Mouse (Mus musculus) forebrain, embryonic 12.5 days (tissue): Measurements from ENCODE around the gene Tbl3. TPM values are rescaled to one million over a fixed set of nuclear protein-coding genes. Genes with fewer than 3 reads are reported as not detected.
A peak's percentile ranks its signal among the peaks of the same experiment; 100 is the strongest.
"Not testable (repeated sequence)": the region's sequence is repeated elsewhere in the genome, so short reads cannot be mapped to it uniquely, and the experiment has no call there.

ENCODE experiments used
- ATAC-seq: fragments of 200-750 bp; cut with Nextera tagmentation; 2 replicates; pipeline ENCODE4 v1.8.0; 2017; ENCODE audit warnings: moderate TSS enrichment; ENCODE audit not compliant: low FRiP score
- H3K27ac ChIP-seq: fragments of 300-500 bp; sonication (generic); 2 replicates; pipeline ENCODE4 v1.5.1; 2016; ENCODE audit warnings: mild to moderate bottlenecking
- H3K27me3 ChIP-seq: fragments of 300-500 bp; sonication (generic); 2 replicates; pipeline ENCODE4 v1.6.1; 2016; ENCODE audit warnings: mild to moderate bottlenecking
- H3K36me3 ChIP-seq: fragments of 300-500 bp; sonication (generic); replicated peaks from 2 replicates; pipeline ENCODE4 v1.6.1; 2016; ENCODE audit warnings: mild to moderate bottlenecking
- H3K4me1 ChIP-seq: fragments of 300-500 bp; sonication (generic); 2 replicates; pipeline ENCODE4 v1.6.1; 2016
- H3K4me2 ChIP-seq: fragments of 300-500 bp; sonication (generic); 2 replicates; pipeline ENCODE4 v1.6.1; 2016; ENCODE audit warnings: mild to moderate bottlenecking, moderate library complexity
- H3K4me3 ChIP-seq: fragments of 300-500 bp; sonication (generic); replicated peaks from 2 replicates; pipeline ENCODE4 v1.5.1; 2016; ENCODE audit warnings: mild to moderate bottlenecking
- H3K9ac ChIP-seq: fragments of 300-500 bp; sonication (generic); 2 replicates; pipeline ENCODE4 v1.6.1; 2016; ENCODE audit warnings: mild to moderate bottlenecking
- H3K9me3 ChIP-seq: fragments of 300-500 bp; sonication (generic); 2 replicates; pipeline ENCODE4 v1.6.1; 2016
- WGBS: fragments of 180-500 bp; shearing (Covaris S2); methylation state at CpG from one replicate; pipeline ENCODE4 v1.1.7; 2016; 5-methylcytosine and 5-hydroxymethylcytosine counted together
- polyA plus RNA-seq: library from polyadenylated mRNA; unstranded; fragments of >200 nt; fragmentation: Nextera tagmentation; extraction: Ambion mirVana; gene quantifications from 2 replicates; pipeline ENCODE4 v1.2.1, GENCODE M21; 2016

Gene Tbl3
- polyA plus RNA-seq, 1 experiment from 2014 or later: 98.0 TPM

DNA sequence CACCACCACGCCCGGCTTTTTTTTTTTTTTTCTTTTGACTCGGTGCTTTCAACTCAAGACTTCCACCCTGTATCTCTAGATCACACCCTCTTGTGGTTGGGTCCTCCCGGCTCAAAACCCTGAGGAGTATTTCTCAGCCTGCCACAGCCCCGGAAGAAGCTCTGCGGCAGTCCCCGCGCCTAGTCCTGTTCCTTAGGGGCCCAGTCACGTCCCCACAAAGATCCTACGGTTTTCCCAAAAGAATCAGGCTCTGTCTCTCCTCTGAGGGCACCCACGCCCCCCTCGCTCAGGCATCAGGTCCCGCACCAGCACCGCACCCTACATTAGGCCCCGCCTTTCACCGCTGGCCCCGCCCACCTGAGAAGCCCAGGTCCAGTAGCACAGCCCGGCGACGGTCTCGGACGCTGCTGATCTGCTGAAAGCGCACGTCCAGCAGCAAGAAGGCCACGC, 20.3 kb downstream of the Tbl3 start:
- peak overlapping the region; percentile 52 for H3K4me2 ChIP-seq
- peaks cover 33% of the 10 kb centered on the region for H3K4me1 ChIP-seq
- ATAC-seq: no peak
- H3K27me3 ChIP-seq: peaks cover 52% of the 10 kb centered on the region
- H3K36me3 ChIP-seq: peaks cover 7% of the 10 kb centered on the region
- 3% methylated on average over 25 of the region's 25 CpGs for WGBS
- H3K9ac ChIP-seq: no peak overlapping the region; the same call in 1 of the 2 replicates
- no peaks in the 10 kb centered on the region for H3K9me3 ChIP-seq
- H3K27ac ChIP-seq: no peak overlapping the region
- H3K4me3 ChIP-seq: peak overlapping the region; percentile 30

DNA sequence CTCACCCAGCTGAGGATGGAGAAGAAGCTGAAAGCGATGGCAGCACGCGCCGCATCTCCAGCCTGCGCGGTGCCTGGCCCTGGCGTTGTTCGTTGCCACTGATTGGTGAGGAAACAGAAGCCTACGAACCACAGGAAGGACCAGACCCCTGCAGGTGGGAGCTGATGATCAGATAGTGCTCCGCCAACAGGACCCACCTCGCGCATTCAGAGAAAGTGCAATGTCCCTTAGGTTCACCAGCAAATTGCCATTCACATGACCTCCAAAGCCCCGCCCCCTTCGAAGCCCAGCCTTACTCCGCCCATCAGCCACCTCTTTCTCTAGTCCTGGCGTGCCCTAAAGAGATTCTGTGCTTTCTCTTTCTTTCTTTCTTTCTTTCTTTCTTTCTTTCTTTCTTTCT, 20.9 kb downstream of the Tbl3 start:
- Histone ChIP-seq H3K27ac (no peak overlapping the region), H3K4me3 (no peak overlapping the region), H3K4me2 (peak overlapping the region; percentile 27; the same call in 1 of the 2 replicates), H3K27me3 (peaks cover 52% of the 10 kb centered on the region), H3K9ac (no peak overlapping the region), H3K9me3 (no peaks in the 10 kb centered on the region), H3K36me3 (peaks cover 11% of the 10 kb centered on the region), H3K4me1 (peaks cover 33% of the 10 kb centered on the region)
- WGBS: 23% methylated on average over 16 of the region's 16 CpGs
- ATAC-seq: no peak

DNA sequence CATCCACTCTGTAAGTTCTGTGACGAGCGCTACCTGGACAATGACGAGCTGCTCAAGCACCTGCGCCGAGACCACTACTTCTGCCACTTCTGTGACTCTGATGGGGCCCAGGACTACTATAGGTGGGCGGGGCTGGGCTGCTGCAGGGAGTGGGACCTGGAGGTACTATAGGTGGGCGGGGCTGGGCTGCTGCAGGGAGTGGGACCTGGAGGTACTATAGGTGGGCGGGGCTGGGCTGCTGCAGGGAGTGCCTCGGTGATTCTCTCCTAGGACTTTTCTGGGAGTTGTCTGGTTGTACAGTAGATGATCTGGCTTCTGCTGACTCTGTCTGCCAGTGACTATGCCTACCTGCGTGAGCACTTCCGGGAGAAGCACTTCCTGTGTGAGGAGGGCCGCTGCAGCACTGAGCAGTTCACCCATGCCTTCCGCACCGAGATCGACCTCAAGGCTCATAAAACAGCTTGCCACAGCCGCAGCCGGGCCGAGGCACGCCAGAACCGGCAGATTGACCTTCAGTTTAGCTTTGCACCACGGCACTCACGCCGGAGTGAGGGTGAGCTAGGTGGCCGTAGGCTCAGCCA, 29.9 kb downstream of the Tbl3 start:
- no peaks in the 10 kb centered on the region for H3K27me3 ChIP-seq
- peaks cover 62% of the 10 kb centered on the region for H3K36me3 ChIP-seq
- H3K9me3 ChIP-seq: no peaks in the 10 kb centered on the region
- H3K4me1 ChIP-seq: peaks cover 6% of the 10 kb centered on the region; the same call in 1 of the 2 replicates
- no peak for ATAC-seq
- H3K27ac ChIP-seq: no peak overlapping the region
- no peak overlapping the region for H3K9ac ChIP-seq
- H3K4me3 ChIP-seq: no peak overlapping the region
- 94% methylated on average over 24 of the region's 24 CpGs for WGBS
- H3K4me2 ChIP-seq: no peak overlapping the region

DNA sequence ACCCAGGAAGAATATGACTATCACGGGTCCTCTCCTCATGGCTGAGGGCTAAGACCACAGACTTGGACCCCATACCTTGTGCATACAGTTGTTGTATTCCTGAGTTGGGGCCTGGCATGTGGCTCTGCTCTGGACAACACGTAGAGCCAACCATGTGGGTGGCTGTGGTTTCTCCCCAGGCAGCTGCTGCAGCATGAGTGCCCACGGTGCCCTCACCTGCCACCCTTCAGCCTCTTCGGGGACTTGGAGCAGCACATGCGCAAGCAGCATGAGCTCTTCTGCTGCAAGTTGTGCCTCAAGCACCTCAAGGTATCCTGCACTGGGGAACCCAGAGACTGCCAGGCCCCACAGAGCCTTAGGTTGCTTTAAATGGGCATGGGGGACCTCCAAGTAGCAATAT, 30.6 kb downstream of the Tbl3 start:
- no peaks in the 10 kb centered on the region for H3K27me3 ChIP-seq
- H3K36me3 ChIP-seq: peaks cover 55% of the 10 kb centered on the region
- H3K27ac ChIP-seq: no peak overlapping the region
- ATAC-seq: no peak
- no peak overlapping the region for H3K4me3 ChIP-seq
- H3K4me2 ChIP-seq: no peak overlapping the region
- WGBS: 94% methylated on average over 5 of the region's 5 CpGs
- H3K9me3 ChIP-seq: no peaks in the 10 kb centered on the region
- H3K9ac ChIP-seq: no peak overlapping the region
- H3K4me1 ChIP-seq: peaks cover 13% of the 10 kb centered on the region

DNA sequence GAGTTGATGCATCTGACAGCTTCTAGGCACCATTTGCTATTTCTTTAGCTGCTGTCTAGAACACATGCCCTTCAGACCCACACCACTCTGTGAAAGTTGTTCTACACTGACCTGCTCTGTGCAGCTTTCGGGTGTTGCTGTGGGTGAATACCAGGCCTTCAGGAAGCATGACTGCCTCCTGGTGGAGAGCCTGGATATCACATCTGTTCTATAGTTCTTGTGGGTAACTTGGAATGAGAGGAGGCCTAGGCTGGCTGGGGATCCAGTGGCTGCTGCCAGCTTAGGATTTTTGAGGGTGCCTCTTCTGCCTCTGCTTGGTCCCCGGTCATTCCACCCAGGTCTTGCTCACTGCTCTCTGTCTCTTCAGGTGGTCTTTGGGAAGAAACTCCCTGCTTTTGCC, 31.3 kb downstream of the Tbl3 start:
- peak; percentile 44; the same call in 1 of the 2 replicates for ATAC-seq
- Histone ChIP-seq H3K36me3 (peaks cover 48% of the 10 kb centered on the region), H3K27ac (no peak overlapping the region), H3K27me3 (no peaks in the 10 kb centered on the region), H3K4me1 (peaks cover 20% of the 10 kb centered on the region), H3K4me3 (no peak overlapping the region), H3K4me2 (no peak overlapping the region), H3K9me3 (no peaks in the 10 kb centered on the region), H3K9ac (no peak overlapping the region)
- WGBS: 51% methylated on average over 2 of the region's 2 CpGs

DNA sequence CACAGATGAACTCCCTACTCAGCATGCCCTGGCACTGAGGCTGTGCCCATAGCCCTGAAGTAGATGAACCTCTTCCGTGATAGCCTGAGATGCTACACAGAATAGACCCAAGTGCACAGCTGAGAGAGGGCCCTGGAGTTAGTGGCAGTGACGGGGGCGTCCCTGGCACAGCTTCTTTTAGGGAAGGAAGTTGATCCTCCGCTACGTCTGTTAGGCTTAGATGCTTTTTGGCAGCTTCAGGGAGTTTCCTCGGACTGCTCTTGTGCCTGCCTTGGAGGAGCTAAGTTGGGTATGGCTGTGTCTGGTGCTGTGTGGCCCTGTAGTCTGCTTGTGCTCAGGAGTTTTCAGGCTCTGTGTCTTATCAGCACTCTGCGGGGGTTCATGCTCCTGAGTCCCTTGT, 33.2 kb downstream of the Tbl3 start:
- Histone ChIP-seq H3K36me3 (peaks cover 29% of the 10 kb centered on the region), H3K9me3 (no peaks in the 10 kb centered on the region), H3K27ac (no peak overlapping the region), H3K4me3 (no peak overlapping the region), H3K4me1 (peaks cover 33% of the 10 kb centered on the region), H3K27me3 (no peaks in the 10 kb centered on the region), H3K4me2 (no peak overlapping the region), H3K9ac (0 out of 2 replicates have a peak overlapping the region, but pooled peaks have one; percentile 2)
- WGBS: 93% methylated on average over 7 of the region's 7 CpGs
- no peak for ATAC-seq

DNA sequence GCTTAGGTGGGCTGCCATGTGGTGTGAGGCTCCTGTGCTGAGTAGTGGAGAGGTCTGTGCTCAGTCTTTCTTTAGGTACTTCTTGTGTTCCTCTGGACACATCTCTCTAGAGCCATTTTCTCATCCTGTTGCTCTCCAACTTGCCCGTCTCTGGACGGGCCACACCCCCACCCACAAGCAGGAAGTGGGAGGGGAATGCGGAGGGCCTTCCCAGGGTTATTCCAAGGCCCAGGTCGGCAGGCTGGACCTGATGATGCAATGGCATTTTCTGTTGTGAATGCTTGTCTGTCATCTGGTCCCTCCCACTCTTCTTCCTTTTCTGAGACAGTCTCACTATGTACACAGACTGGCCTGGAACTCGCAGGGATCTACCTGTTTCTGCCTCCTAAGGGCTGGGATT, 35.3 kb downstream of the Tbl3 start:
- no peaks in the 10 kb centered on the region for H3K9me3 ChIP-seq
- no peak overlapping the region for H3K27ac ChIP-seq
- H3K4me3 ChIP-seq: no peak overlapping the region
- 0 out of 2 replicates have a peak overlapping the region, but pooled peaks have one; percentile 13 for H3K9ac ChIP-seq
- 36% methylated on average over 5 of the region's 5 CpGs for WGBS
- no peak overlapping the region for H3K4me2 ChIP-seq
- peaks cover 7% of the 10 kb centered on the region for H3K36me3 ChIP-seq
- peaks cover 38% of the 10 kb centered on the region for H3K4me1 ChIP-seq
- no peak for ATAC-seq
- H3K27me3 ChIP-seq: no peaks in the 10 kb centered on the region

DNA sequence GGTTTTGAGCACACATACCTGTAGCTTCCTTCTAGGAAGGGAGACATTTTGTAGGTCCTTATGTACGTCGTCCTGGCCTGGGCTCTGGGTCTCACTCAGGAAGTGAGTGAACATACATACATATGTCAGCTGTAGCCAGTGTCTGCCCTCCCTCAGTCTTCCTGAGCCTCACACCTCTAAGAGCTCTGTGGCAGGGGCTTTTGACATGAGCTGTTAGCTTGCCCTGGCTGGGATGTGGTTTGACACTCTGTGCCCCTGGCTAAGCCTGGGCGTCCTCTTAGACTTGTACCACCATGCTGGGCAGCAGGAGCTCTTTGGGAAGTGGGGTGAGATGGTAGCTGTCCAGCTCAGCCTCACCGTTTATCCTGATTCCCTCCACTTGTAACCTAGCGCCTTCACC, 36.1 kb downstream of the Tbl3 start:
- no peaks in the 10 kb centered on the region for H3K27me3 ChIP-seq

DNA sequence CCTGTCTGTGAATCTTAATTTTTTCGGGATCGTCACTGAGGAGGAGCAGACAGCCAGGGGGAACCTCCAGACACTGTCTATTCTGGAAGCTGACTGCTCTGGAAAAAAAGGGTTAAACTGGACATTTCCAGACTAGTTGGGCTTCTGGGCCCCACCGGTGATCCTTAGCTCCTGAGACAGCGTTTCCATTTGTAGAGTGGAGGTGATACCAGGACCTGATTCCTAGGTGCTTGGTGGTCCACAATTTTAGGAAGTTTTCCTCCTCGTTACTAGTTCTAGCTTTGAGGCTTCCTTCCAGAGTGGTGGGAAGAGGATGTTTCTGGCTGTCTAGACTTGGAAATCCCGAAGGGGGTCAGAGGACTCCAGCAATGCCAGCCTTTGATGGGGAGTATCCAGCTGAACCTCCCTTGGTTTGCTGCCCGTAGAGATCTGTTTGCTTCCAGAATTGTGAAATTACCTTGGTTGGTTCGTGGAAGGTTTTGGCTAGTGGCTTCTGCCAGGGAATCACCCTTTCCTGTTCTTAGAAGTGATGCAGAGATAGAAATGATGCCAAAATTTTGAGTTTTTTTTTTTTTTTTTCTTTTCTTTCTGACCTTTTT, 37.1 kb downstream of the Tbl3 start:
- WGBS: 15% methylated on average over 8 of the region's 8 CpGs
- peaks cover 38% of the 10 kb centered on the region for H3K4me1 ChIP-seq
- peak overlapping the region; percentile 86 for H3K4me2 ChIP-seq
- ATAC-seq: no peak
- H3K9ac ChIP-seq: peak overlapping the region; percentile 99
- H3K27ac ChIP-seq: peak overlapping the region; percentile 85; the same call in 1 of the 2 replicates
- H3K27me3 ChIP-seq: peaks cover 4% of the 10 kb centered on the region; the same call in 1 of the 2 replicates
- H3K4me3 ChIP-seq: peak overlapping the region; percentile 99
- no peaks in the 10 kb centered on the region; the same call in 1 of the 2 replicates for H3K36me3 ChIP-seq
- H3K9me3 ChIP-seq: no peaks in the 10 kb centered on the region

More for the DNA sequence above, 36.1 kb downstream of the Tbl3 start:
- peaks cover 38% of the 10 kb centered on the region for H3K4me1 ChIP-seq
- no peaks in the 10 kb centered on the region for H3K9me3 ChIP-seq
- no peak overlapping the region for H3K27ac ChIP-seq
- 0 out of 2 replicates have a peak overlapping the region, but pooled peaks have one; percentile 99 for H3K4me3 ChIP-seq
- H3K4me2 ChIP-seq: peak overlapping the region; percentile 86
- no peaks in the 10 kb centered on the region; the same call in 1 of the 2 replicates for H3K36me3 ChIP-seq
- WGBS: 78% methylated on average over 5 of the region's 5 CpGs
- ATAC-seq: no peak
- H3K9ac ChIP-seq: peak overlapping the region; percentile 99

GRCm38 (mm10) chr17:24669545-24670245, 37.8 kb downstream of the Tbl3 start, which contains the start of gene Zfp598:
TSS of gene Zfp598 (plus strand) at chr17:24669687.
- Histone ChIP-seq H3K9me3 (no peaks in the 10 kb centered on the region), H3K27ac (peak within 1 kb of the TSS; percentile 85), H3K4me3 (peak within 1 kb of the TSS; percentile 99), H3K27me3 (peaks cover 4% of the 10 kb centered on the region; the same call in 1 of the 2 replicates), H3K9ac (peak within 1 kb of the TSS; percentile 99), H3K4me1 (peaks cover 38% of the 10 kb centered on the region), H3K36me3 (no peaks in the 10 kb centered on the region; the same call in 1 of the 2 replicates), H3K4me2 (peak within 1 kb of the TSS; percentile 86)
- ATAC-seq: peak; percentile 99
- WGBS: under 1% methylated on average over 71 of the region's 80 CpGs

DNA sequence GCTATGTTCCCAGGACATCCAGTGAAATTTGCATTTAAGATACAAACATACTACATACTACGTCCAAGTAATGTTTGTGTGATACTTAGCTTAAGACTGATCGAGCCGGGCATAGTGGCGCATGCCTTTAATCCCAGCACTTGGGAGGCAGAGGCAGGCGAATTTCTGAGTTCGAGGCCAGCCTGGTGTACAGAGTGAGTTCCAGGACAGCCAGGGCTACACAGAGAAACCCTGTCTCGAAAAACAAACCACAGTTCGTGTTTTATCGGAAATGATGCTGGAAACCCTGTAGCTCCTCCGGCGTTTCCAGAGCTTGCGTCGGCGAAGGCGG, 38.3 kb downstream of the Tbl3 start:
- not testable (repeated sequence) for H3K27me3 ChIP-seq, ATAC-seq, H3K36me3 ChIP-seq, H3K9me3 ChIP-seq
- 10% methylated on average over 15 of the region's 15 CpGs for WGBS
- H3K9ac ChIP-seq: peak overlapping the region; percentile 99; the same call in 1 of the 2 replicates
- peak overlapping the region; percentile 85 for H3K27ac ChIP-seq
- H3K4me3 ChIP-seq: peak overlapping the region; percentile 99
- H3K4me1 ChIP-seq: peaks cover 38% of the 10 kb centered on the region
- H3K4me2 ChIP-seq: peak overlapping the region; percentile 86

DNA sequence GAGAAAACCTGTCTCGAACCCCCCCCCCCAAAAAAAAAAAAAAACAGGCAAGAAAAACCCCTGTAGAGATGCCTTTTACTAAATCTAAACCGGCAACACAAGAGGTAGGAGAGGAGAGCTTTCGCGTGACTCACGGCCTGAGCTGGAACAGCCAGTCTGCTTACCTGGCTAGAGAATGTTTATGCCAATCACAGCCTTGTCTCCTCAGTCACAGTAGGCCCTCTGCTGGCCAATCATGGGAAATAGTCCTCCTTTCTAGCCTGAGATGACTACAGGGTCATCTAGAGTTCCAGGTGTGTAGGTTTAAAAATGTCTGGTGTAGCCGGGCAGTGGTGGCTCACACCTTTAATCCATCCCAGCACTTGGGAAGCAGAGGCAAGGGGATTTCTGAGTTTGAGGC, 40.0 kb downstream of the Tbl3 start:
- Histone ChIP-seq H3K36me3 (no peaks in the 10 kb centered on the region), H3K4me2 (no peak overlapping the region), H3K4me3 (no peak overlapping the region), H3K27ac (no peak overlapping the region), H3K27me3 (peaks cover 7% of the 10 kb centered on the region; the same call in 1 of the 2 replicates), H3K4me1 (peaks cover 31% of the 10 kb centered on the region), H3K9me3 (no peaks in the 10 kb centered on the region), H3K9ac (no peak overlapping the region)
- no peak for ATAC-seq
- 35% methylated on average over 6 of the region's 6 CpGs for WGBS
